Mouse (Mus musculus): ENCODE measurements at regions not wholly inside any gene's neighbourhood (a gene's known extent, or its start where the extent isn't known, plus 50 kb on each side); places are given as distances from the start of the nearest gene placed in this dataset.

- Histone ChIP-seq H3K9me3 (no peaks in the 10 kb centered on the region), H3K27ac (peak overlapping the region; percentile 73), H3K36me3 (no peaks in the 10 kb centered on the region), H3K27me3 (ENCODE audit: insufficient read depth, poor library complexity, severe bottlenecking) (no peaks in the 10 kb centered on the region), H3K4me3 (no peak overlapping the region), H3K4me1 (peaks cover 67% of the 10 kb centered on the region)
- 29% methylated on average over 3 of the region's 3 CpGs for WGBS
- no peak for DNase-seq (ENCODE audit: low spot score)
Measured at GRCm38 (mm10) chr1:190067181-190067580, 103.3 kb downstream of the Prox1 start.

- no peak for DNase-seq (ENCODE audit: low spot score)
- Histone ChIP-seq H3K4me1 (peaks cover 67% of the 10 kb centered on the region), H3K36me3 (no peaks in the 10 kb centered on the region), H3K9me3 (no peaks in the 10 kb centered on the region), H3K27ac (peak overlapping the region; percentile 69), H3K27me3 (ENCODE audit: insufficient read depth, poor library complexity, severe bottlenecking) (no peaks in the 10 kb centered on the region), H3K4me3 (no peak overlapping the region)
- WGBS = 47% methylated on average over 9 of the region's 9 CpGs
Measured at GRCm38 (mm10) chr1:190066426-190066825, 104.1 kb downstream of the Prox1 start.

GRCm38 (mm10) chr1:190061560-190062295 is 108.8 kb downstream of the Prox1 start:
- Histone ChIP-seq H3K36me3 (no peaks in the 10 kb centered on the region), H3K4me1 (peaks cover 53% of the 10 kb centered on the region), H3K9me3 (no peaks in the 10 kb centered on the region), H3K27me3 (ENCODE audit: insufficient read depth, poor library complexity, severe bottlenecking) (no peaks in the 10 kb centered on the region), H3K4me3 (0 out of 2 replicates have a peak overlapping the region, but pooled peaks have one; percentile 3), H3K27ac (peak overlapping the region; percentile 90)
- peak; percentile 88 for DNase-seq (ENCODE audit: low spot score)
- WGBS = 24% methylated on average over 9 of the region's 9 CpGs

- H3K27ac ChIP-seq = peak overlapping the region; percentile 59; the same call in 1 of the 2 replicates
- H3K4me1 ChIP-seq = peaks cover 38% of the 10 kb centered on the region
- WGBS = 76% methylated on average over 3 of the region's 3 CpGs
- DNase-seq (ENCODE audit: low spot score) = no peak
- H3K27me3 ChIP-seq (ENCODE audit: insufficient read depth, poor library complexity, severe bottlenecking) = no peaks in the 10 kb centered on the region
- no peaks in the 10 kb centered on the region for H3K36me3 ChIP-seq
- H3K4me3 ChIP-seq = no peak overlapping the region
- no peaks in the 10 kb centered on the region for H3K9me3 ChIP-seq
Measured at GRCm38 (mm10) chr1:190059025-190059424, 111.5 kb downstream of the Prox1 start.

- peaks cover 33% of the 10 kb centered on the region for H3K4me1 ChIP-seq
- no peaks in the 10 kb centered on the region for H3K27me3 ChIP-seq (ENCODE audit: insufficient read depth, poor library complexity, severe bottlenecking)
- H3K36me3 ChIP-seq = no peaks in the 10 kb centered on the region
- H3K9me3 ChIP-seq = no peaks in the 10 kb centered on the region
- DNase-seq (ENCODE audit: low spot score) = no peak
- no peak overlapping the region for H3K4me3 ChIP-seq
- peak overlapping the region; percentile 23 for H3K27ac ChIP-seq
- WGBS = 52% methylated on average over 2 of the region's 2 CpGs
Measured at GRCm38 (mm10) chr1:190056931-190057330, 113.6 kb downstream of the Prox1 start.

GRCm38 (mm10) chr1:190051903-190052302 is 118.6 kb downstream of the Prox1 start:
- 84% methylated on average over 2 of the region's 2 CpGs for WGBS
- H3K27ac ChIP-seq = no peak overlapping the region
- DNase-seq (ENCODE audit: low spot score) = no peak

GRCm38 (mm10) chr1:190048521-190049170 is 121.9 kb downstream of the Prox1 start:
- no peak overlapping the region for H3K4me3 ChIP-seq
- H3K27me3 ChIP-seq (ENCODE audit: insufficient read depth, poor library complexity, severe bottlenecking) = no peaks in the 10 kb centered on the region
- DNase-seq (ENCODE audit: low spot score) = no peak
- peaks cover 6% of the 10 kb centered on the region; the same call in 1 of the 2 replicates for H3K9me3 ChIP-seq
- H3K4me1 ChIP-seq = peaks cover 25% of the 10 kb centered on the region
- 0 out of 2 replicates have a peak, but pooled peaks cover 5% of the 10 kb centered on the region for H3K36me3 ChIP-seq
- 37% methylated on average over 2 of the region's 2 CpGs for WGBS
- no peak overlapping the region; the same call in 1 of the 2 replicates for H3K27ac ChIP-seq

More at GRCm38 (mm10) chr1:190051903-190052302, 118.6 kb downstream of the Prox1 start:
- Histone ChIP-seq H3K4me3 (no peak overlapping the region), H3K4me1 (peaks cover 21% of the 10 kb centered on the region), H3K9me3 (peaks cover 6% of the 10 kb centered on the region; the same call in 1 of the 2 replicates), H3K36me3 (0 out of 2 replicates have a peak, but pooled peaks cover 5% of the 10 kb centered on the region), H3K27me3 (ENCODE audit: insufficient read depth, poor library complexity, severe bottlenecking) (no peaks in the 10 kb centered on the region)

- Histone ChIP-seq H3K27ac (peak overlapping the region; percentile 67; the same call in 1 of the 2 replicates), H3K27me3 (ENCODE audit: insufficient read depth, poor library complexity, severe bottlenecking) (no peaks in the 10 kb centered on the region), H3K36me3 (0 out of 2 replicates have a peak, but pooled peaks cover 5% of the 10 kb centered on the region), H3K4me3 (no peak overlapping the region), H3K4me1 (peaks cover 25% of the 10 kb centered on the region), H3K9me3 (peaks cover 6% of the 10 kb centered on the region; the same call in 1 of the 2 replicates)
- WGBS = 82% methylated on average over 6 of the region's 6 CpGs
- no peak for DNase-seq (ENCODE audit: low spot score)
Measured at GRCm38 (mm10) chr1:190047201-190047600, 123.3 kb downstream of the Prox1 start.

- H3K4me1 ChIP-seq = peaks cover 25% of the 10 kb centered on the region
- H3K4me3 ChIP-seq = no peak overlapping the region
- WGBS = 10% methylated on average over 1 of the region's 1 CpGs
- no peak overlapping the region for H3K27ac ChIP-seq
- no peak for DNase-seq (ENCODE audit: low spot score)
- H3K9me3 ChIP-seq = peaks cover 6% of the 10 kb centered on the region; the same call in 1 of the 2 replicates
- 0 out of 2 replicates have a peak, but pooled peaks cover 5% of the 10 kb centered on the region for H3K36me3 ChIP-seq
- no peaks in the 10 kb centered on the region for H3K27me3 ChIP-seq (ENCODE audit: insufficient read depth, poor library complexity, severe bottlenecking)
Measured at GRCm38 (mm10) chr1:190045797-190046196, 123.6 kb upstream of the Smyd2 start.

GRCm38 (mm10) chr1:190044036-190044435 is 121.9 kb upstream of the Smyd2 start:
- Histone ChIP-seq H3K36me3 (no peaks in the 10 kb centered on the region), H3K4me3 (no peak overlapping the region), H3K4me1 (peaks cover 25% of the 10 kb centered on the region), H3K27ac (0 out of 2 replicates have a peak overlapping the region, but pooled peaks have one; percentile 10), H3K27me3 (ENCODE audit: insufficient read depth, poor library complexity, severe bottlenecking) (no peaks in the 10 kb centered on the region), H3K9me3 (no peaks in the 10 kb centered on the region)
- 38% methylated on average over 3 of the region's 3 CpGs for WGBS
- no peak for DNase-seq (ENCODE audit: low spot score)

- DNase-seq (ENCODE audit: low spot score) = no peak
- no peaks in the 10 kb centered on the region for H3K9me3 ChIP-seq
- no peak overlapping the region; the same call in 1 of the 2 replicates for H3K27ac ChIP-seq
- 83% methylated on average over 10 of the region's 10 CpGs for WGBS
- peaks cover 24% of the 10 kb centered on the region for H3K4me1 ChIP-seq
- H3K4me3 ChIP-seq = no peak overlapping the region
- H3K27me3 ChIP-seq (ENCODE audit: insufficient read depth, poor library complexity, severe bottlenecking) = no peaks in the 10 kb centered on the region
- no peaks in the 10 kb centered on the region for H3K36me3 ChIP-seq
Measured at GRCm38 (mm10) chr1:190043156-190043555, 121.0 kb upstream of the Smyd2 start.

- DNase-seq (ENCODE audit: low spot score) = no peak
- Histone ChIP-seq H3K27ac (no peak overlapping the region), H3K9me3 (no peaks in the 10 kb centered on the region), H3K36me3 (no peaks in the 10 kb centered on the region), H3K4me1 (peaks cover 24% of the 10 kb centered on the region), H3K27me3 (ENCODE audit: insufficient read depth, poor library complexity, severe bottlenecking) (no peaks in the 10 kb centered on the region), H3K4me3 (no peak overlapping the region)
- WGBS = 71% methylated on average over 4 of the region's 4 CpGs
Measured at GRCm38 (mm10) chr1:190042197-190042596, 120.0 kb upstream of the Smyd2 start.

GRCm38 (mm10) chr1:190041096-190041706 is 119.0 kb upstream of the Smyd2 start:
- H3K27ac ChIP-seq = no peak overlapping the region
- H3K4me3 ChIP-seq = no peak overlapping the region

More at GRCm38 (mm10) chr1:190041096-190041706, 119.0 kb upstream of the Smyd2 start:
- Histone ChIP-seq H3K4me1 (peaks cover 17% of the 10 kb centered on the region), H3K27me3 (ENCODE audit: insufficient read depth, poor library complexity, severe bottlenecking) (no peaks in the 10 kb centered on the region), H3K36me3 (no peaks in the 10 kb centered on the region), H3K9me3 (no peaks in the 10 kb centered on the region)
- no peak for DNase-seq (ENCODE audit: low spot score)
- 68% methylated on average over 7 of the region's 7 CpGs for WGBS

Data from heart, embryonic 10.5 days (tissue).